Mouse (Mus musculus) embryonic facial prominence, embryonic 14.5 days (tissue): ENCODE data around the gene B4galt4. TPM values are rescaled to one million over a fixed set of nuclear protein-coding genes. Genes with fewer than 3 reads are reported as not detected.
A peak's percentile ranks its signal among the peaks of the same experiment; 100 is the strongest.
"Not testable (repeated sequence)": the region's sequence is repeated elsewhere in the genome, so short reads cannot be mapped to it uniquely, and the experiment has no call there.

Experiments used
- ATAC-seq: fragments of 200-750 bp; cut with Nextera tagmentation; 2 replicates; pipeline ENCODE4 v1.8.0; 2017; ENCODE audit warnings: low read depth, moderate number of reproducible peaks, moderate TSS enrichment
- DNase-seq: peaks from one replicate; pipeline ENCODE4 v3.0.0-alpha.2; 2015; ENCODE audit warnings: low spot score
- H3K27ac ChIP-seq: fragments of 300-500 bp; sonication (generic); replicated peaks from 2 replicates; pipeline ENCODE4 v1.5.1; 2014; ENCODE audit warnings: low read depth, mild to moderate bottlenecking, low read length, moderate library complexity
- H3K27me3 ChIP-seq: fragments of 300-500 bp; sonication (generic); replicated peaks from 2 replicates; pipeline ENCODE4 v1.6.1; 2014; ENCODE audit warnings: low read length; ENCODE audit not compliant: control insufficient read depth, insufficient read depth
- H3K36me3 ChIP-seq: fragments of 300-500 bp; sonication (generic); 2 replicates; pipeline ENCODE4 v1.6.1; 2014; ENCODE audit warnings: low read length, mixed read lengths; ENCODE audit not compliant: control insufficient read depth, insufficient read depth
- H3K4me1 ChIP-seq: fragments of 300-500 bp; sonication (generic); 2 replicates; pipeline ENCODE4 v1.6.1; 2014; ENCODE audit warnings: antibody characterized with exemption, low read length; ENCODE audit not compliant: control insufficient read depth, insufficient read depth
- H3K4me2 ChIP-seq: fragments of 300-500 bp; sonication (generic); 2 replicates; pipeline ENCODE4 v1.6.1; 2014; ENCODE audit warnings: low read depth, mild to moderate bottlenecking, low read length, moderate library complexity, mixed read lengths
- H3K4me3 ChIP-seq: fragments of 300-500 bp; sonication (generic); 2 replicates; pipeline ENCODE4 v1.5.1; 2014; ENCODE audit warnings: low read depth, mild to moderate bottlenecking, low read length
- H3K9ac ChIP-seq: fragments of 300-500 bp; sonication (generic); 2 replicates; pipeline ENCODE4 v1.6.1; 2014; ENCODE audit warnings: low read depth, mild to moderate bottlenecking, low read length, moderate library complexity, mixed read lengths
- H3K9me3 ChIP-seq: fragments of 300-500 bp; sonication (generic); 2 replicates; pipeline ENCODE4 v1.6.1; 2016; ENCODE audit warnings: low read length; ENCODE audit not compliant: control insufficient read depth
- WGBS: fragments of 180-500 bp; shearing (Covaris S2); extraction: QIAGEN DNeasy Blood & Tissue Kit; methylation state at CpG from one replicate; pipeline ENCODE4 v1.1.7; 2014; 5-methylcytosine and 5-hydroxymethylcytosine counted together
- polyA plus RNA-seq: library from polyadenylated mRNA; unstranded; fragments of >200 nt; fragmentation: Nextera tagmentation; extraction: Ambion mirVana; gene quantifications from 2 replicates; pipeline ENCODE4 v1.2.1, GENCODE M21; 2014

B4galt4 gene
- polyA plus RNA-seq, 1 experiment from 2014 or later, result 30.2 TPM

DNA sequence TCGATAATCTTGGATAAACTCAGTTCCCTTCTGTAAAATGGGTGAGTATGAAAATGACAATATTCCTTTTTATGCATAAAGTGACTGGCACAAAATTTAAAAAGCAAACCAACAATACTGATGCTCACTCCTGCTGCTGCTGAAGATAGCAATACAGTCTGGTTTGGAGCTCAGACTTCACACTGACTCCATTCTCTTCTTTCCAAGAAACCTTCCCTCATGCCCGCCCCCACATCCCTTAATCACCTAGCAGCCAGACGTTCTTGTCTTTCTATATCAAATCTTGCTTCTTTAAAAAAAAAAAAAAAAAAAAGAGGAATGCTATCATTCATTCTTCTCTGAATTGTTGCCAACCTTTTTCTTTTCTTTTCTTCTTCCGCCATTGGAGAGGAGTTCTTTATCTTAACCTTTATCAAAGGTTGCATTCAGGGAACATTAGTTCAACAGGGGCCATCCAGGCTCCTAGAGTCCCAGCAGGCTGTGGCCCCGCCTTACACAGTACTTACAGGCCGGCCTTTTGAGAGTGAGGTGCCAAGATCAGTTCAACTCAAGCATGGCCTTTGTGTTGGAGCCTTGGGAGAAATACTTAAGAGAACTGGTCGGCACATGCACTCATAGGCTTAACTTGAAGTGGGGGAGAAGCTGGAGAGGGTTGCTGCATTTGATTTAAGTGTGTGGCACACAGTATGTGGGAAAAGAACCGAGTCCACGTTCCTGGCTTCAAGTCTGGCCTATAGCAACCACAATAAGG lies 36.4 kb upstream of the B4galt4 start:
- DNase-seq, result peak; percentile 59

GRCm38 (mm10) chr16:38706782-38707181 lies 35.3 kb upstream of the B4galt4 start:
- 65% methylated on average over 6 of the region's 7 CpGs for WGBS
- peaks cover 42% of the 10 kb centered on the region for H3K4me1 ChIP-seq
- H3K4me2 ChIP-seq, result no peak overlapping the region
- no peak for DNase-seq
- H3K9ac ChIP-seq, result no peak overlapping the region
- H3K27ac ChIP-seq, result no peak overlapping the region
- no peak overlapping the region for H3K4me3 ChIP-seq
- H3K27me3 ChIP-seq, result no peaks in the 10 kb centered on the region
- no peaks in the 10 kb centered on the region for H3K9me3 ChIP-seq
- no peaks in the 10 kb centered on the region for H3K36me3 ChIP-seq
- ATAC-seq, result no peak

More for the DNA sequence above, 36.4 kb upstream of the B4galt4 start:
- no peak overlapping the region for H3K4me2 ChIP-seq
- H3K9ac ChIP-seq, result no peak overlapping the region
- H3K9me3 ChIP-seq, result no peaks in the 10 kb centered on the region
- no peak overlapping the region for H3K4me3 ChIP-seq
- H3K4me1 ChIP-seq, result peaks cover 40% of the 10 kb centered on the region
- H3K27ac ChIP-seq, result no peak overlapping the region
- ATAC-seq, result no peak
- no peaks in the 10 kb centered on the region for H3K36me3 ChIP-seq
- H3K27me3 ChIP-seq, result no peaks in the 10 kb centered on the region
- 67% methylated on average over 9 of the region's 9 CpGs for WGBS

DNA sequence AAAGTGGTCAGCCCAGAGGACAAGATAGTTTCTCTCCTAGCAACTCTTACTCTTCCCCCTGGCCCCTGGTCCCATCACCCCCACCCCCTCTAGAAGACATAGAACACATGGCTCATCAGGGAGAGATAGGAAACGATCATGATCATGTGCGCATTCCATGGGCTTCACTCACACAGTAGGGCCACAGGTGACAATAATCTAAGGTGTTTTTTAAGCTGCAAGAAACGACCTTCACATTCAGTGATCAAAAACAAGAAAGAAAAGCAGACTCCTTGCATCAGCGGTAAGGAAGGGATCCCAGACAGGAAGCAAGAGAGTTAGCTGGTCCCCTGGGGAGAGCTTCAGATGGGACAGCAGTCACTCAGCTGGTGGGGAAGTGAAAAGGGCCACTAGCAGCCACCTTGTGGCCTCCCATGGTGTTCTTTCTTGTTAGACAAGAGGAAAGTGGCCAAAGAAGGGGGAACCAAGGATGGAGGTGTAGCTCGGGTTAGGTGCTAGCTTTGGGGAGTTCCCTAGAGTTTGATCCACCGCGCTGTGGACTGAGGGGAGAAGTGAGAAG lies 33.0 kb upstream of the B4galt4 start:
- H3K9me3 ChIP-seq, result no peaks in the 10 kb centered on the region
- H3K36me3 ChIP-seq, result no peaks in the 10 kb centered on the region
- H3K27me3 ChIP-seq, result no peaks in the 10 kb centered on the region
- H3K27ac ChIP-seq, result no peak overlapping the region
- WGBS, result 63% methylated on average over 7 of the region's 7 CpGs
- ATAC-seq (no peak), DNase-seq (no peak)
- no peak overlapping the region for H3K4me3 ChIP-seq
- H3K9ac ChIP-seq, result no peak overlapping the region
- H3K4me1 ChIP-seq, result peaks cover 22% of the 10 kb centered on the region
- no peak overlapping the region for H3K4me2 ChIP-seq

- Histone ChIP-seq H3K9ac (peak overlapping the region; percentile 86), H3K36me3 (no peaks in the 10 kb centered on the region), H3K9me3 (no peaks in the 10 kb centered on the region), H3K4me1 (peaks cover 17% of the 10 kb centered on the region; the same call in 1 of the 2 replicates), H3K4me2 (peak overlapping the region; percentile 77), H3K27me3 (no peaks in the 10 kb centered on the region), H3K4me3 (peak overlapping the region; percentile 69), H3K27ac (peak overlapping the region; percentile 95; the same call in 1 of the 2 replicates)
- ATAC-seq (no peak), DNase-seq (no peak)
- WGBS, result 28% methylated on average over 4 of the region's 4 CpGs
Measured at GRCm38 (mm10) chr16:38711245-38711644, 30.8 kb upstream of the B4galt4 start.

GRCm38 (mm10) chr16:38712105-38712504 lies 30.0 kb upstream of the B4galt4 start:
- Histone ChIP-seq H3K9me3 (no peaks in the 10 kb centered on the region), H3K4me3 (peak overlapping the region; percentile 69), H3K4me1 (peaks cover 17% of the 10 kb centered on the region; the same call in 1 of the 2 replicates), H3K27ac (peak overlapping the region; percentile 95), H3K36me3 (no peaks in the 10 kb centered on the region), H3K9ac (peak overlapping the region; percentile 86), H3K4me2 (peak overlapping the region; percentile 77), H3K27me3 (no peaks in the 10 kb centered on the region)
- 0 out of 2 replicates have a peak, but pooled peaks have one; percentile 20 for ATAC-seq
- WGBS, result 4% methylated on average over 12 of the region's 12 CpGs
- peak; percentile 56 for DNase-seq

- WGBS, result under 1% methylated on average over 66 of the region's 74 CpGs
- peak; percentile 92 for ATAC-seq
- H3K36me3 ChIP-seq, result no peaks in the 10 kb centered on the region
Measured at GRCm38 (mm10) chr16:38712581-38713403, 29.3 kb upstream of the B4galt4 start, which contains the start of gene Arhgap31. Gene Arhgap31 (minus strand): TSS chr16:38713274.

GRCm38 (mm10) chr16:38713404-38714258 lies 28.4 kb upstream of the B4galt4 start:
- ATAC-seq (peak; percentile 73), DNase-seq (peak; percentile 75)
- peak overlapping the region; percentile 77 for H3K4me2 ChIP-seq
- H3K27ac ChIP-seq, result peak overlapping the region; percentile 95
- peaks cover 16% of the 10 kb centered on the region; the same call in 1 of the 2 replicates for H3K4me1 ChIP-seq
- WGBS, result 11% methylated on average over 17 of the region's 17 CpGs
- peak overlapping the region; percentile 86 for H3K9ac ChIP-seq
- H3K9me3 ChIP-seq, result no peaks in the 10 kb centered on the region
- no peaks in the 10 kb centered on the region for H3K27me3 ChIP-seq
- H3K36me3 ChIP-seq, result no peaks in the 10 kb centered on the region
- peak overlapping the region; percentile 69 for H3K4me3 ChIP-seq

More at GRCm38 (mm10) chr16:38712581-38713403, 29.3 kb upstream of the B4galt4 start, which contains the start of gene Arhgap31:
- peaks cover 17% of the 10 kb centered on the region; the same call in 1 of the 2 replicates for H3K4me1 ChIP-seq
- no peaks in the 10 kb centered on the region for H3K9me3 ChIP-seq
- H3K9ac ChIP-seq, result peak within 1 kb of the TSS; percentile 86
- peak within 1 kb of the TSS; percentile 77 for H3K4me2 ChIP-seq
- peak within 1 kb of the TSS; percentile 69 for H3K4me3 ChIP-seq
- H3K27ac ChIP-seq, result peak within 1 kb of the TSS; percentile 95
- peak; percentile 89 for DNase-seq
- no peaks in the 10 kb centered on the region for H3K27me3 ChIP-seq

DNA sequence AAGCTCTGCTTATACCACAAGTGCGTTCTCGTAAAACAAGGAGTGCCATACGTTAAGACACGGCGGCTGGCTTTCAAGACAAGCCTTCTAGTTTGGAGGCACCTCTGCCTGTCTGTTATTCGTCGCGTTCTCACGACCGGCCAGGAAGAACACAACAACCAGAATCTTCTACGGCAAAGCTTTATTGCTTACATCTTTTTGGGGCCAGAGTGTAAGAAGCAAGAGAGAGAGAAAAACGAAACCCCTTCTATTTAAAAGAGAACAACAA lies 27.9 kb upstream of the B4galt4 start:
- not testable (repeated sequence) for H3K27me3 ChIP-seq, ATAC-seq, H3K9ac ChIP-seq, H3K9me3 ChIP-seq, DNase-seq, H3K36me3 ChIP-seq
- Histone ChIP-seq H3K4me3 (peak overlapping the region; percentile 17; the same call in 1 of the 2 replicates), H3K4me2 (peak overlapping the region; percentile 77), H3K27ac (peak overlapping the region; percentile 95; the same call in 1 of the 2 replicates), H3K4me1 (peaks cover 14% of the 10 kb centered on the region; the same call in 1 of the 2 replicates)
- WGBS, result 51% methylated on average over 11 of the region's 12 CpGs
